Mouse (Mus musculus) G1E (cell line): ENCODE data around the gene Rab43. TPM values are rescaled to one million over a fixed set of nuclear protein-coding genes. Genes with fewer than 3 reads are reported as not detected.
A peak's percentile ranks its signal among the peaks of the same experiment; 100 is the strongest.

Experiments
- ATAC-seq: 2 replicates; pipeline ENCODE4 v1.8.0; 2016; ENCODE audit warnings: mild to moderate bottlenecking; ENCODE audit not compliant: insufficient number of reproducible peaks, poor library complexity, low FRiP score, severe bottlenecking; ENCODE audit errors: extremely low read depth
- DNase-seq: peaks from one replicate; pipeline ENCODE4 v3.0.0; 2012; ENCODE audit warnings: low spot score
- H3K27me3 ChIP-seq: 2 replicates; pipeline ENCODE4 v1.6.1; 2012; ENCODE audit warnings: mild to moderate bottlenecking, low read length, inconsistent platforms; ENCODE audit not compliant: insufficient read depth
- H3K36me3 ChIP-seq: replicated peaks from 2 replicates; pipeline ENCODE3; 2012; ENCODE audit warnings: mild to moderate bottlenecking, inconsistent platforms
- H3K4me1 ChIP-seq: 2 replicates; pipeline ENCODE4 v1.6.1; 2012; ENCODE audit warnings: low read depth, low read length, inconsistent platforms, mixed read lengths; ENCODE audit not compliant: insufficient read depth
- H3K4me3 ChIP-seq: 2 replicates; pipeline ENCODE4 v1.5.1; 2012; ENCODE audit warnings: low read depth, mild to moderate bottlenecking, inconsistent platforms, low read length, moderate library complexity, mixed read lengths
- H3K9me3 ChIP-seq: replicated peaks from 2 replicates; pipeline ENCODE4 v1.6.1; 2012; ENCODE audit warnings: inconsistent platforms
- CTCF ChIP-seq: IDR thresholded peaks from 2 replicates; pipeline ENCODE4 v1.5.1; 2012; ENCODE audit warnings: low read depth, low read length, inconsistent platforms, mixed read lengths
- GATA1 ChIP-seq: IDR thresholded peaks from 2 replicates; pipeline ENCODE4 v1.6.1; 2012; ENCODE audit warnings: borderline replicate concordance, low read length, inconsistent platforms, mixed read lengths
- GATA2 ChIP-seq: IDR thresholded peaks from 2 replicates; pipeline ENCODE4 v1.6.1; 2012; ENCODE audit warnings: low read depth, low read length, inconsistent platforms, borderline replicate concordance
- POLR2AphosphoS5 ChIP-seq: IDR thresholded peaks from 2 replicates; pipeline ENCODE4 v1.6.1; 2012; ENCODE audit warnings: low read depth, low read length, inconsistent platforms; ENCODE audit not compliant: insufficient replicate concordance
- TAL1 ChIP-seq: conservative IDR thresholded peaks from 2 replicates; pipeline ENCODE4 v1.6.1; 2012; ENCODE audit warnings: low read depth, low read length, inconsistent platforms, mixed read lengths
- polyA plus RNA-seq: library from polyadenylated mRNA; stranded (reverse); fragments of >175 nt; gene quantifications from 2 replicates; pipeline ENCODE4 v1.2.3, GENCODE M21; 2012
- total RNA-seq, 2 experiments: library from RNA; stranded (forward) in 1 of 2; stranded (reverse) in 1 of 2; fragments of 200-1000 nt in 1 of 2; fragments of >200 nt in 1 of 2; fragmentation: Nextera tagmentation in 1 of 2; gene quantifications; 2 replicates each; pipeline ENCODE4 v1.2.3; 2014 to 2017

Rab43 gene
- total and polyA plus RNA-seq, 3 experiments = 11.5 to 62.5 (median 34.8) TPM

DNA sequence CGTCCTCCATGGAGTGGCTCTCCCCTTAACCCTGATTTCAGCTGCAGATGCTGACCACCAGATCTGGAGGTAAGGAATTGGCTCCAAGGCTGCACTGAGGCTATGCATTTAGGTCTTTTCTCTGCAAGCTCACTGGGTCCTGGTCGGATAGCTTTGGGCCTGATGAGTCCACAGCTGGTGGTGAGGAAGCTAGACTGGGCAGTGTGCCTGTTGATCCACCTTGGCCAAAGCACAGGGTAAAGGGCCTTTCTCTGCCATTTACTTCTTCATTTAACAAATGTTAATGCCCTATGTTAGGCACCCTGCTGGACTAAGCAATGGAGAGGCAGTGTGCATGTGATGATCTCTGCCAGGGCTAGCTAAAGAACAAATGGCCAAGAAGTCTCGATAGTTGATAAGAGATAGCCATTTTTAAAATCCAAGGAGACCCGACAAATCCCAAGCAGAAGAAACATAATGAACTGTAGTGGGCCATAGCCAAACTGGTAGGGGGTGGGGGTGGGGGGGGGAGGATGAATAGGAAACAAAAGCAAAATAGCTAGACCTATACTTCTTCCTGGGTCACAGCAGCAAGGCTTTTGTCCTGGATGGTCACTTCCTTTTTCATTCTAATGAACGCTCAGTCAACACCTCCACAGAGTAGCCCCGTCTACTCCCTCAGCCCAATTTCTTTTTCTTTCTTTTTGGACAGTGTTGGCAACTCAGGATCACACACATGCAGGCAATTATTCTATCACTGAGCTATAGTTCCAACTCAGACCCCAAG lies 16.4 kb downstream of the Rab43 start:
- no peaks in the 10 kb centered on the region for H3K27me3 ChIP-seq
- no peak for TF ChIP-seq GATA2
- no peak for TF ChIP-seq TAL1
- TF ChIP-seq POLR2AphosphoS5 = no peak
- TF ChIP-seq GATA1 = no peak
- TF ChIP-seq CTCF = no peak
- H3K4me3 ChIP-seq = no peak overlapping the region
- DNase-seq = no peak
- H3K9me3 ChIP-seq = no peaks in the 10 kb centered on the region
- ATAC-seq = no peak
- peaks cover 61% of the 10 kb centered on the region for H3K4me1 ChIP-seq
- peaks cover 96% of the 10 kb centered on the region for H3K36me3 ChIP-seq

DNA sequence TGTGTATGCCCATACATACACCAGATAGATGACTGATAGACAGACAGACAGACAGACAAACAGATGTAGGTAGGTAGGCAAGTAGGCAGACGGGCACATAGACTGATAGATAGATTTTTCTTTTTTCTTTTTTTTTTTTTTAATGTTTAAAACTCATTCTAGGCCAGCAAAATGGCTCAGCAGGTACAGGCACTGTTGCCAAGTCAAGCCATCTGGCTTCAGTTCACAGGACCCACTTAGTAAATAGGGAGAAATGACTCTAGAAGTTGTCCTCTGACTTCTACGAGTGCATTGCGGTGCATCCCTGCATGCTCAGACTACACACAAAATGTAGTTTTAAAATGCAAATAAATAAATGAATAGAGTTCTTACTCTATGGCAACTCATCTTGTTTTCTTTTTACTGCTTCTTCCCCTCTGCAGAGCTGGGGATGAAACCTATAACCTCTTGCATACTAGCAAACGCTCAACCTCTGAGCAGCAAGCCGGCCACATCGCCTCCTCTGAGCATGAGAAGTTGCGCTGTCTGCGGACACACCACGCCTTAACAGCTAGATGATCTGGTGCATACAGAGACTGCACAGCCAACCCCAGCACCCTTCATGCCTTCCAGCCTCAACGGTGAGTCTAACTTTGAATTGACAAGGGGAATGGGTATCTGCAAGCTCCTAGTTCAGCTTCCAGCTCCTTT lies 18.0 kb downstream of the Rab43 start:
- Histone ChIP-seq H3K36me3 (peaks cover 97% of the 10 kb centered on the region), H3K4me1 (peaks cover 71% of the 10 kb centered on the region), H3K9me3 (no peaks in the 10 kb centered on the region), H3K4me3 (no peak overlapping the region), H3K27me3 (no peaks in the 10 kb centered on the region)
- DNase-seq (no peak), ATAC-seq (no peak)
- TF ChIP-seq TAL1 = no peak
- TF ChIP-seq POLR2AphosphoS5 = no peak
- no peak for TF ChIP-seq CTCF
- TF ChIP-seq GATA2 = no peak
- TF ChIP-seq GATA1 = no peak

DNA sequence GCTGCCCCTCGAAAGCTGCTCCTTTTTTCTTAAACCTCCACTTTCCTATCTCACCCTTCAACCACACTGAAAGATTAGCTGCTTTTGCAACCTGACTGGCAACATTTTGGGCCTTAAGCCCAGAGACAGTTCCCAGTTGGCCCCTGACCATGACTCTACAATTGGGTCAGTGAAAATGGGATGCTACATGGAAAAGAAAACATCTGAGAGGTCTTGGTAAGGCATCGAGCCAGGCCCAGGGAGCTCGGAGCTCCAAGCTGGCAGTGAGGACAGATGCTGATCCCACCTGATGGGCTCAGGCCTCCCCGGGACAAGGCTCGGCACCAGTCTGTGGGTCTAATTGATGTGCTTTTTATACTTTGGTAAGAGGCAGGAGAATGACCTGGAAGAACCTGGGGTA lies 20.1 kb downstream of the Rab43 start:
- Histone ChIP-seq H3K4me1 (peaks cover 74% of the 10 kb centered on the region), H3K9me3 (no peaks in the 10 kb centered on the region), H3K4me3 (no peak overlapping the region), H3K36me3 (peaks cover 90% of the 10 kb centered on the region), H3K27me3 (no peaks in the 10 kb centered on the region)
- ATAC-seq (no peak), DNase-seq (no peak)
- no peak for TF ChIP-seq TAL1
- no peak for TF ChIP-seq GATA1
- no peak for TF ChIP-seq GATA2
- TF ChIP-seq CTCF = no peak
- TF ChIP-seq POLR2AphosphoS5 = no peak

DNA sequence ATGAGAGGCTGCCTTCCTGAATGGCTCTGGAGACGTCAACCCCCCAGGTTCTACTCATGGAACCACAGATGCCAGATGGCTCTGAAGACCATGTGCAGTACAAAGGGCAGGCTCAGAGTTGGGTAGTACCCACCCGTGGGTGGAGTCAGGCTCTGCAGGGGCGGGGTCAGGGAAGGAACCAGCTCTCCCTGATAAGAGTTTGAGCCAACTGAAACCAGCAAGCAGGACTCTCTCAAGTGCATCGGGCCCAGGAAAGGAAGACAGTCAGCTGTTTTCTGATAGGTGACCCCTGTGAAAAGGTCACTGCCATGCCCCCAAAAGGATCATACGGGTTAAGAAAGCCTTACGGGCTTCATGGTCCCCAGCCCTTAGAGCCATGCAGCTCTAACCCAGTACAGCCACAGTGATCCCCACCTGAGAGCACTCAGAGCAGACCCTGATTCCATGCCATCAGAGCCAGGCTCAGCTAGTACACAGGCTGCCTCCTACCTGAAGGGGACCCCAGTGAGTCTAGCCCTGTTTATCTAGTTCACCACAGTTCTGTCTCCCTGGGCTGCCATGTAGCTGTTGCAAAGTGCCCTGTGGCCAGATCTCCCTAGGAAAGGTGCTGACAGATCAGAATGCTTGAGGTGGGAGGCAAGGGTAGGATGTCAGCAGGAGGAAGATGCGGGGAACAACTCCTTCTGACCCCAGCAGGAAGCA lies 21.0 kb downstream of the Rab43 start:
- TF ChIP-seq GATA2 (no peak), POLR2AphosphoS5 (no peak), CTCF (no peak), TAL1 (no peak), GATA1 (no peak)
- H3K27me3 ChIP-seq = no peaks in the 10 kb centered on the region
- H3K9me3 ChIP-seq = no peaks in the 10 kb centered on the region
- peaks cover 70% of the 10 kb centered on the region for H3K4me1 ChIP-seq
- peak overlapping the region; percentile 46; the same call in 1 of the 2 replicates for H3K4me3 ChIP-seq
- H3K36me3 ChIP-seq = peaks cover 83% of the 10 kb centered on the region
- DNase-seq (peak; percentile 60), ATAC-seq (peak; percentile 78)

DNA sequence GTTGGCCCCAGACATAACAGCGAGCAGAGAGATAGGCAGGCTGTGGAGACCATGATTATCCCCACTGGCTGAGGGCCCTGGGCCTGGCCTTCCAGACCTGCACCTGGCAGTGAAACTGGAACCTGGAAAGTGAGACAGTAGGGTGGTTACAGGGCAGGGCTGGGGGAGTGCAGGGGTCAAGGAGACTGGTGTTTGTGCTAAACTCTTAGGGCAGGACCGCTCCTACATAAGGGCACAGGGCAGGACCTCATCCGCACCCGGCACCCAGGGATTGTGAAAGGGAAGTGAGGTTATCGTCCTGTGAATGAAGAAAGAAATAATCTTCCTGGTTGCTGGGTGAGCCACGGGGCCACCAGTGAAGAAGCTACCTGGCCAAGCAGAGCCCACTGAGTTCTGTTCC lies 22.2 kb downstream of the Rab43 start:
- H3K36me3 ChIP-seq = peaks cover 73% of the 10 kb centered on the region
- H3K4me1 ChIP-seq = peaks cover 69% of the 10 kb centered on the region
- no peaks in the 10 kb centered on the region for H3K27me3 ChIP-seq
- no peak overlapping the region for H3K4me3 ChIP-seq
- no peaks in the 10 kb centered on the region for H3K9me3 ChIP-seq
- no peak for DNase-seq
- ATAC-seq = no peak
- TF ChIP-seq TAL1 = no peak
- no peak for TF ChIP-seq POLR2AphosphoS5
- TF ChIP-seq GATA2 = no peak
- TF ChIP-seq CTCF = no peak
- no peak for TF ChIP-seq GATA1
